Mouse (Mus musculus) retina, adult 2 months (tissue): Measurements from ENCODE around the gene Msmp.
"Not testable (repeated sequence)": the region's sequence is repeated elsewhere in the genome, so short reads cannot be mapped to it uniquely, and the experiment has no call there.

ENCODE experiments used
- DNase-seq: peaks from one replicate; pipeline ENCODE4 v3.0.0-alpha.2; 2012; ENCODE audit warnings: low read depth, low spot score

Msmp gene

GRCm38 (mm10) chr4:43596597-43596996, 12.3 kb upstream of the Msmp start:
- DNase-seq = not testable (repeated sequence)

GRCm38 (mm10) chr4:43593453-43593852, 9.2 kb upstream of the Msmp start:
- no peak for DNase-seq

GRCm38 (mm10) chr4:43591961-43592360, 7.7 kb upstream of the Msmp start:
- DNase-seq = no peak

GRCm38 (mm10) chr4:43591543-43591942, 7.2 kb upstream of the Msmp start:
- DNase-seq = no peak

GRCm38 (mm10) chr4:43587681-43588080, 3.4 kb upstream of the Msmp start:
- DNase-seq = no peak

GRCm38 (mm10) chr4:43586411-43586810, 2.1 kb upstream of the Msmp start:
- DNase-seq = no peak

GRCm38 (mm10) chr4:43585682-43586081, 1.4 kb upstream of the Msmp start:
- DNase-seq = no peak

GRCm38 (mm10) chr4:43583421-43583820, 873 bp downstream of the Msmp start:
- DNase-seq = no peak

GRCm38 (mm10) chr4:43582241-43582640, 2.1 kb downstream of the Msmp start:
- no peak for DNase-seq

- no peak for DNase-seq
These were observed 2.9 kb downstream of the Msmp start for GRCm38 (mm10) chr4:43581381-43581780.

GRCm38 (mm10) chr4:43580721-43581120, 3.6 kb downstream of the Msmp start:
- DNase-seq = no peak

GRCm38 (mm10) chr4:43579731-43580130, 4.6 kb downstream of the Msmp start:
- DNase-seq = no peak

GRCm38 (mm10) chr4:43579256-43579655, 5.0 kb downstream of the Msmp start:
- no peak for DNase-seq

GRCm38 (mm10) chr4:43578376-43579204, 5.7 kb downstream of the Msmp start, which contains the start of the genes Rgp1 and Gba2:
Gene Rgp1 (plus strand): TSS chr4:43578715.
Gene Gba2 (minus strand): TSS chr4:43578873.
- peak; percentile 72 for DNase-seq

- no peak for DNase-seq
These were observed 6.9 kb downstream of the Msmp start for GRCm38 (mm10) chr4:43577237-43577881.

- DNase-seq = no peak
These were observed 8.9 kb downstream of the Msmp start for GRCm38 (mm10) chr4:43575356-43575755.

- no peak for DNase-seq
These were observed 10.7 kb downstream of the Msmp start for GRCm38 (mm10) chr4:43573561-43573960.

- DNase-seq = no peak
These were observed 12.8 kb downstream of the Msmp start for GRCm38 (mm10) chr4:43571395-43572045.

- no peak for DNase-seq
These were observed 17.2 kb downstream of the Msmp start for GRCm38 (mm10) chr4:43567140-43567539.

GRCm38 (mm10) chr4:43564231-43564630, 20.1 kb downstream of the Msmp start:
- no peak for DNase-seq

- DNase-seq = no peak
These were observed 20.8 kb downstream of the Msmp start for GRCm38 (mm10) chr4:43563601-43563875.

- DNase-seq = no peak
These were observed 21.3 kb downstream of the Msmp start for GRCm38 (mm10) chr4:43562769-43563600.
